Mouse (Mus musculus) midbrain, embryonic 14.5 days (tissue): ENCODE data around the gene Adat3. TPM values are rescaled to one million over a fixed set of nuclear protein-coding genes. Genes with fewer than 3 reads are reported as not detected.

Experiments used
- ATAC-seq: fragments of 200-750 bp; cut with Nextera tagmentation; 2 replicates; pipeline ENCODE4 v1.8.0; 2017; ENCODE audit warnings: moderate number of reproducible peaks, moderate library complexity; ENCODE audit not compliant: low FRiP score, low TSS enrichment
- DNase-seq: peaks from one replicate; pipeline ENCODE4 v3.0.0-alpha.2; 2015
- H3K27ac ChIP-seq: fragments of 300-500 bp; sonication (generic); replicated peaks from 2 replicates; pipeline ENCODE4 v1.5.1; 2014; ENCODE audit warnings: mild to moderate bottlenecking, low read depth, low read length, moderate library complexity
- H3K27me3 ChIP-seq: fragments of 300-500 bp; sonication (generic); 2 replicates; pipeline ENCODE4 v1.6.1; 2014; ENCODE audit warnings: low read length, control low read depth, mixed read lengths; ENCODE audit not compliant: control insufficient read depth, insufficient read depth
- H3K36me3 ChIP-seq: fragments of 300-500 bp; sonication (generic); 2 replicates; pipeline ENCODE4 v1.6.1; 2014; ENCODE audit warnings: low read length, control low read depth; ENCODE audit not compliant: control insufficient read depth, insufficient read depth
- H3K4me1 ChIP-seq: fragments of 300-500 bp; sonication (generic); 2 replicates; pipeline ENCODE4 v1.6.1; 2014; ENCODE audit warnings: mild to moderate bottlenecking, antibody characterized with exemption, low read length, control low read depth; ENCODE audit not compliant: control insufficient read depth, insufficient read depth
- H3K4me2 ChIP-seq: fragments of 300-500 bp; sonication (generic); 2 replicates; pipeline ENCODE4 v1.6.1; 2014; ENCODE audit warnings: mild to moderate bottlenecking, low read length, moderate library complexity
- H3K4me3 ChIP-seq: fragments of 300-500 bp; sonication (generic); replicated peaks from 2 replicates; pipeline ENCODE4 v1.5.1; 2014; ENCODE audit warnings: low read depth, low read length
- H3K9ac ChIP-seq: fragments of 300-500 bp; sonication (generic); replicated peaks from 2 replicates; pipeline ENCODE4 v1.6.1; 2014; ENCODE audit warnings: mild to moderate bottlenecking, low read length, moderate library complexity
- H3K9me3 ChIP-seq: fragments of 300-500 bp; sonication (generic); 2 replicates; pipeline ENCODE4 v1.6.1; 2016; ENCODE audit warnings: low read length, control low read depth, mixed read lengths; ENCODE audit not compliant: control insufficient read depth
- WGBS: fragments of 180-500 bp; shearing (Covaris S2); extraction: QIAGEN DNeasy Blood & Tissue Kit; methylation state at CpG from one replicate; pipeline ENCODE4 v1.1.7; 2014; 5-methylcytosine and 5-hydroxymethylcytosine counted together
- polyA plus RNA-seq: library from polyadenylated mRNA; unstranded; fragments of >200 nt; fragmentation: Nextera tagmentation; extraction: Ambion mirVana; gene quantifications from 2 replicates; pipeline ENCODE4 v1.2.1, GENCODE M21; 2014

Adat3 gene
- polyA plus RNA-seq, 1 experiment from 2014 or later = 4.9 TPM

GRCm38 (mm10) chr10:80585581-80585980, 17.1 kb upstream of the Adat3 start:
- H3K4me1 ChIP-seq = peaks cover 18% of the 10 kb centered on the region
- H3K9me3 ChIP-seq = no peaks in the 10 kb centered on the region
- WGBS = 92% methylated on average over 8 of the region's 8 CpGs
- no peak overlapping the region for H3K9ac ChIP-seq
- no peaks in the 10 kb centered on the region for H3K27me3 ChIP-seq
- no peak overlapping the region for H3K27ac ChIP-seq
- no peak overlapping the region for H3K4me2 ChIP-seq
- peaks cover 29% of the 10 kb centered on the region for H3K36me3 ChIP-seq
- DNase-seq (no peak), ATAC-seq (no peak)
- H3K4me3 ChIP-seq = no peak overlapping the region

- 96% methylated on average over 50 of the region's 51 CpGs for WGBS
- H3K27ac ChIP-seq = 0 out of 2 replicates have a peak overlapping the region, but pooled peaks have one; percentile 17
- no peak overlapping the region for H3K4me3 ChIP-seq
These were observed 16.0 kb upstream of the Adat3 start for GRCm38 (mm10) chr10:80586407-80587304.

GRCm38 (mm10) chr10:80587305-80587657, 15.4 kb upstream of the Adat3 start:
- no peak for DNase-seq
- peaks cover 18% of the 10 kb centered on the region for H3K4me1 ChIP-seq
- H3K4me2 ChIP-seq = no peak overlapping the region
- H3K9me3 ChIP-seq = no peaks in the 10 kb centered on the region
- H3K27ac ChIP-seq = 0 out of 2 replicates have a peak overlapping the region, but pooled peaks have one; percentile 17
- H3K9ac ChIP-seq = no peak overlapping the region
- no peak for ATAC-seq
- peaks cover 26% of the 10 kb centered on the region for H3K36me3 ChIP-seq
- H3K27me3 ChIP-seq = no peaks in the 10 kb centered on the region
- 26% methylated on average over 4 of the region's 4 CpGs for WGBS
- no peak overlapping the region for H3K4me3 ChIP-seq

More at GRCm38 (mm10) chr10:80586407-80587304, 16.0 kb upstream of the Adat3 start:
- no peak overlapping the region for H3K9ac ChIP-seq
- no peaks in the 10 kb centered on the region for H3K9me3 ChIP-seq
- H3K36me3 ChIP-seq = peaks cover 26% of the 10 kb centered on the region
- DNase-seq (no peak), ATAC-seq (no peak)
- H3K4me2 ChIP-seq = no peak overlapping the region
- peaks cover 18% of the 10 kb centered on the region for H3K4me1 ChIP-seq
- no peaks in the 10 kb centered on the region for H3K27me3 ChIP-seq

- peak overlapping the region; percentile 89 for H3K9ac ChIP-seq
- H3K4me2 ChIP-seq = peak overlapping the region; percentile 99
- peak overlapping the region; percentile 94 for H3K4me3 ChIP-seq
- peaks cover 17% of the 10 kb centered on the region for H3K36me3 ChIP-seq
- H3K27me3 ChIP-seq = no peaks in the 10 kb centered on the region
- peaks cover 18% of the 10 kb centered on the region for H3K4me1 ChIP-seq
- no peaks in the 10 kb centered on the region for H3K9me3 ChIP-seq
- H3K27ac ChIP-seq = 0 out of 2 replicates have a peak overlapping the region, but pooled peaks have one; percentile 71
- DNase-seq = no peak
- ATAC-seq = no peak
- 20% methylated on average over 12 of the region's 12 CpGs for WGBS
These were observed 13.4 kb upstream of the Adat3 start for GRCm38 (mm10) chr10:80589127-80589878.

- H3K9me3 ChIP-seq = no peaks in the 10 kb centered on the region
- WGBS = under 1% methylated on average over 73 of the region's 73 CpGs
- H3K4me3 ChIP-seq = peak within 1 kb of the TSS; percentile 94
- peak within 1 kb of the TSS; percentile 71 for H3K27ac ChIP-seq
- peak within 1 kb of the TSS; percentile 89 for H3K9ac ChIP-seq
- H3K4me1 ChIP-seq = peaks cover 18% of the 10 kb centered on the region
- H3K36me3 ChIP-seq = peaks cover 9% of the 10 kb centered on the region
- DNase-seq (peak; percentile 99), ATAC-seq (peak; percentile 98)
- no peaks in the 10 kb centered on the region for H3K27me3 ChIP-seq
- peak within 1 kb of the TSS; percentile 99 for H3K4me2 ChIP-seq
These were observed 12.5 kb upstream of the Adat3 start, which contains the start of gene Abhd17a for GRCm38 (mm10) chr10:80589879-80590854. Gene Abhd17a (minus strand): TSS chr10:80590341.

GRCm38 (mm10) chr10:80596318-80596717, 6.4 kb upstream of the Adat3 start:
- ATAC-seq = no peak
- Histone ChIP-seq H3K9ac (no peak overlapping the region), H3K27me3 (no peaks in the 10 kb centered on the region), H3K9me3 (no peaks in the 10 kb centered on the region), H3K4me2 (no peak overlapping the region), H3K36me3 (no peaks in the 10 kb centered on the region), H3K4me3 (no peak overlapping the region), H3K4me1 (no peaks in the 10 kb centered on the region), H3K27ac (no peak overlapping the region)
- 33% methylated on average over 4 of the region's 4 CpGs for WGBS
- no peak for DNase-seq

- Histone ChIP-seq H3K36me3 (peaks cover 26% of the 10 kb centered on the region), H3K9me3 (no peaks in the 10 kb centered on the region), H3K9ac (peak overlapping the region; percentile 68), H3K27me3 (no peaks in the 10 kb centered on the region), H3K4me1 (peaks cover 15% of the 10 kb centered on the region), H3K27ac (peak overlapping the region; percentile 89), H3K4me3 (peak overlapping the region; percentile 68), H3K4me2 (peak overlapping the region; percentile 94)
- no peak for DNase-seq
- WGBS = 36% methylated on average over 7 of the region's 7 CpGs
- ATAC-seq = no peak
These were observed 684 bp downstream of the Adat3 start for GRCm38 (mm10) chr10:80603364-80603763.

- Histone ChIP-seq H3K9ac (0 out of 2 replicates have a peak overlapping the region, but pooled peaks have one; percentile 12), H3K4me3 (peak overlapping the region; percentile 68), H3K4me1 (peaks cover 15% of the 10 kb centered on the region), H3K27ac (no peak overlapping the region), H3K9me3 (no peaks in the 10 kb centered on the region), H3K4me2 (peak overlapping the region; percentile 94), H3K27me3 (no peaks in the 10 kb centered on the region), H3K36me3 (peaks cover 33% of the 10 kb centered on the region)
- WGBS = 95% methylated on average over 7 of the region's 7 CpGs
- no peak for DNase-seq
- ATAC-seq = no peak
These were observed 1.4 kb downstream of the Adat3 start for GRCm38 (mm10) chr10:80604001-80604509.
